Mouse (Mus musculus) layer of hippocampus, postnatal 10 days (tissue): Measurements from ENCODE around the gene Trim10. TPM values are rescaled to one million over a fixed set of nuclear protein-coding genes. Genes with fewer than 3 reads are reported as not detected.

Experiments
- DNase-seq, 2 experiments: peaks; one replicate each; pipeline ENCODE4 v3.0.0; 2021; ENCODE audit warnings: low spot score in 2 of 2
- total RNA-seq, 2 experiments: library from RNA; stranded (reverse); gene quantifications; 2 replicates each; pipeline ENCODE4 v1.2.3; 2021

Gene Trim10
- total RNA-seq, 2 experiments from 2014 or later, result 0.16 TPM; not detected in 1

GRCm38 (mm10) chr17:36908235-36908634 lies 38.9 kb downstream of the Trim10 start:
- DNase-seq, result no peak

- DNase-seq, result no peak
Observed at GRCm38 (mm10) chr17:36909802-36910201, 40.4 kb downstream of the Trim10 start.

- DNase-seq, result no peak
Observed at GRCm38 (mm10) chr17:36912031-36912430, 42.7 kb downstream of the Trim10 start.

GRCm38 (mm10) chr17:36914108-36914507 lies 44.7 kb downstream of the Trim10 start:
- DNase-seq, result peak; percentile 79 to 83

GRCm38 (mm10) chr17:36915076-36915475 lies 45.7 kb downstream of the Trim10 start:
- DNase-seq, result peak; percentile 72 to 79

GRCm38 (mm10) chr17:36920239-36920638 lies 50.9 kb downstream of the Trim10 start:
- DNase-seq, result no peak

- no peak for DNase-seq
Observed at GRCm38 (mm10) chr17:36922715-36923114, 53.3 kb downstream of the Trim10 start.

- DNase-seq, result no peak
Observed at GRCm38 (mm10) chr17:36923491-36923890, 54.1 kb downstream of the Trim10 start.

Other genes with a start within 250 kb of the Trim10 start
- gene H2-M9, start 226.9 kb upstream of the Trim10 start, total RNA-seq, result not detected
- gene H2-M1, start 197.4 kb upstream of the Trim10 start, total RNA-seq, result not detected
- not detected for gene H2-M10.5, start 96.7 kb upstream of the Trim10 start, total RNA-seq
- not detected for gene H2-M10.6, start 57.4 kb upstream of the Trim10 start, total RNA-seq
- gene Trim26, start 32.4 kb upstream of the Trim10 start, total RNA-seq, result 10 to 100 TPM; 22.7 to 28.8 TPM
- gene Trim15, start 2.4 kb upstream of the Trim10 start, total RNA-seq, result not detected
- not detected for gene Trim40, start 20.5 kb downstream of the Trim10 start, total RNA-seq
- gene Trim31, start 28.5 kb downstream of the Trim10 start, total RNA-seq, result not detected
- 1 to 10 TPM; 4.9 to 5.4 TPM for gene Rnf39, start 73.3 kb downstream of the Trim10 start, total RNA-seq
- gene Ppp1r11, start 82.2 kb downstream of the Trim10 start, total RNA-seq, result 100 to 1,000 TPM in 1 of 2 experiments, 10 to 100 TPM in 1; 88.2 to 100 TPM
- 10 to 100 TPM; 30.2 to 30.3 TPM for gene Znrd1, start 89.0 kb downstream of the Trim10 start, total RNA-seq
- gene Znrd1as, start 89.0 kb downstream of the Trim10 start, total RNA-seq, result 1 to 10 TPM; 4.8 to 5.3 TPM
- under 1 TPM; 0.53 to 0.83 TPM for gene 2410137M14Rik, start 111.7 kb downstream of the Trim10 start, total RNA-seq
- 1 to 10 TPM; 3.2 to 3.7 TPM for gene H2-M5, start 120.0 kb downstream of the Trim10 start, total RNA-seq
- gene Zfp57, start 131.6 kb downstream of the Trim10 start, total RNA-seq, result 10 to 100 TPM; 73.3 to 83.7 TPM
- gene Mog, start 153.8 kb downstream of the Trim10 start, total RNA-seq, result 1 to 10 TPM; 3.2 to 4.3 TPM
- 100 to 1,000 TPM; 594 to 649 TPM for gene Gabbr1, start 176.4 kb downstream of the Trim10 start, total RNA-seq
- gene Olfr90, start 218.9 kb downstream of the Trim10 start, total RNA-seq, result not detected
- not detected for gene Olfr91, start 228.7 kb downstream of the Trim10 start, total RNA-seq